Mouse (Mus musculus) gastrocnemius, adult 2 months (tissue): Measurements from ENCODE around the gene Zfp57. TPM values are rescaled to one million over a fixed set of nuclear protein-coding genes. Genes with fewer than 3 reads are reported as not detected.
A peak's percentile ranks its signal among the peaks of the same experiment; 100 is the strongest.
"Not testable (repeated sequence)": the region's sequence is repeated elsewhere in the genome, so short reads cannot be mapped to it uniquely, and the experiment has no call there.

Experiments
- DNase-seq: peaks from one replicate; pipeline ENCODE4 v3.0.0; 2022
- H3K27ac ChIP-seq: fragments of 200-600 bp; 2 replicates; pipeline ENCODE4 v1.8.1; 2022; ENCODE audit warnings: mild to moderate bottlenecking
- H3K4me3 ChIP-seq: fragments of 200-600 bp; 2 replicates; pipeline ENCODE4 v1.8.1; 2022; ENCODE audit warnings: mild to moderate bottlenecking, moderate library complexity
- CTCF ChIP-seq: fragments of 200-600 bp; IDR thresholded peaks from 2 replicates; pipeline ENCODE4 v1.8.1; 2022; ENCODE audit warnings: antibody characterized with exemption, mild to moderate bottlenecking, moderate library complexity
- intact Hi-C: fragments of 180-260 bp; cut with DNase I; formaldehyde crosslinking; loops from one replicate; pipeline ENCODE4 v1.15.1; 2025
- total RNA-seq, 2 experiments: library from RNA; stranded (reverse); gene quantifications; 2 replicates each; pipeline ENCODE4 v1.2.3; 2021

The Zfp57 gene
- total RNA-seq, 2 experiments from 2014 or later: 0.23 to 1.3 TPM

GRCm38 (mm10) chr17:36981845-36982244, 19.1 kb upstream of the Zfp57 start:
- H3K27ac ChIP-seq: peak overlapping the region; percentile 86
- no peak for TF ChIP-seq CTCF
- peak overlapping the region; percentile 65 for H3K4me3 ChIP-seq
- intact Hi-C loops: no loop called here
- DNase-seq: no peak

DNA sequence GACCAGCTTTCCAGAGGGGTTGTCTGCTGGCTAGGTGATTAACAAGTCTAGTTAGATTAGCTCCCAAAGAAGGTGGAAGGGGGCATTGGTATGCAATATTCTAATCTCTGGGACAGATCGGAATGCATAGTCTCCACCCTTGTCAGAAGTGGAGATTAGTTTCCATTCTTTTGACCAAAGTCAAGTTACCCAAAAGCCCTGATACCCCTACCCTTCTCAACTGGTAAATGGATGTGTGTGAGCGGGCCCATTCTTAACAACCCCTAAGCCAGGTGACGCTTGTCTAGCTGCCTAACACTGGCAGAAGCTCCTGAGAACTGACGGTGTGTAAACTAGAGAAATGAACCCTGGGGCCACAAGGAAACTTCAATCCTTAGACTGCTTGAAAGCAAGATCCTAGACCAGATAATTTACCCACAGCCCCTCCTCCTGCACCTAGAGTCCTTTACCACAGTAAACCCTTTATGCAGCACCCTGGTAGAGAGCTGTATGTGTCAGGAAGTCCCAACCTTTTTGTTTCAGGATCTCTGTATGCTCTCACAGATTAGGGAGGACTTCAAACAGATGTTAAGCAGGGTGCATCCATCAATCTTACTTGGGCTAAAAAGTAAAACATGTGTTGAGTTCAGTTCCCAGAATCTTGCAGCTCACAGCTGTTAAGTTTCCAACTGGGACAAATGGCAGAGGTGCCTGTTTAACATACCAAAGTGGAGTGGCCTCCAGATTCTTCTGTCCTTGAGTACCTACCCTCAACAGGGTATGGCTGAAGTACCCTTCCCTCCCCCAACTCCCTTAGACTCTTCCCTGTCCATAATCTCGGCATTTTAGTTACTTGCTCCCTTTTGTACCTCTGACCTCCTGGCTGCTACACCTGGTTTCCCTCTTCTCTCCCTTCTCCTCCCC, 18.5 kb upstream of the Zfp57 start:
- no peak for DNase-seq
- intact Hi-C loops: no loop called here
- peak overlapping the region; percentile 86; the same call in 1 of the 2 replicates for H3K27ac ChIP-seq
- H3K4me3 ChIP-seq: no peak overlapping the region
- no peak for TF ChIP-seq CTCF

DNA sequence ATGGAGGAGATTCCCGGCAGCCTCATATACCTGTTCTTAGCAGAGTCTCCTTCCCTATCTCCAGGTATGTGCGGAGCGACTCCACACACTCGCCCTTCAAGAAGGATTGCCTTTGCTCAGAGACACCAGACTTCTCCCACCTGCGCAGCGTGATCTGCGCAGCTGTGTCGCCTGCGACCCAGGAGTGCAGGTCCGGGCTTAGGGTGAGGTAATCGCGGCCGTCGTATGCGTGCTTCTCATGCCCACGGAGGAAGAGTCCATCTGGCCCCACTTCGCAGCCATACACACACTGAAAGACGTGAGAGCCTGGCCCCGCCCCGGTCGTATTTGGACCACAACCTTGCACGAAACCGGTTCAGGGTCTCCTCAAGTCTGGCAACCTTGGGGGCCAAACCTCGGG, 12.5 kb upstream of the Zfp57 start:
- no peak for DNase-seq
- intact Hi-C loops: no loop called here
- Histone ChIP-seq H3K27ac (no peak overlapping the region), H3K4me3 (no peak overlapping the region)
- TF ChIP-seq CTCF: no peak

DNA sequence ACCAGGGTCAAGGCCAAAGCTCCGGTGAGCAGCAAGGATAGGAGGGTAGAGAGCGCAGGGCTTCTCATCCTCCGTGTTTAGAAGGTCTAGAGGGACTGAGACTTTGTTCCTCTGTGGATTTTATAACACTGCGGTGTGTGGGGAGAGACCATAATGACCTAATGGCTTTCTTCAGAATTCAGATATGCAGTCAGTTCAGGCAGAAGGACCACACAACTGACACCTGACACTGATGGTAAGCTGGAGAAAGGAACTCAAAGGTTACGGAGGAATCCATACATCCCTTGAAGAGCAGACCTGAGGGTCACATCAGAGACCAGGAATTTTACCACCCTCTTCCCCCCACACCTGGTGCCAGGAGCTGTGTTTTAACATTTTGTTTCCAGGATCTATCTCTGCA, 11.5 kb upstream of the Zfp57 start, which contains the start of gene H2-M5:
TSS of gene H2-M5 (minus strand) at position 101 of the 400 bp plus-strand sequence.
- H3K4me3 ChIP-seq: no peak within 1 kb of the TSS
- H3K27ac ChIP-seq: no peak within 1 kb of the TSS
- DNase-seq: no peak
- TF ChIP-seq CTCF: no peak
- intact Hi-C loops: no loop called here

GRCm38 (mm10) chr17:36990630-36991029, 10.3 kb upstream of the Zfp57 start:
- intact Hi-C loops, DNase-seq, H3K27ac ChIP-seq, H3K4me3 ChIP-seq: not testable (repeated sequence)

DNA sequence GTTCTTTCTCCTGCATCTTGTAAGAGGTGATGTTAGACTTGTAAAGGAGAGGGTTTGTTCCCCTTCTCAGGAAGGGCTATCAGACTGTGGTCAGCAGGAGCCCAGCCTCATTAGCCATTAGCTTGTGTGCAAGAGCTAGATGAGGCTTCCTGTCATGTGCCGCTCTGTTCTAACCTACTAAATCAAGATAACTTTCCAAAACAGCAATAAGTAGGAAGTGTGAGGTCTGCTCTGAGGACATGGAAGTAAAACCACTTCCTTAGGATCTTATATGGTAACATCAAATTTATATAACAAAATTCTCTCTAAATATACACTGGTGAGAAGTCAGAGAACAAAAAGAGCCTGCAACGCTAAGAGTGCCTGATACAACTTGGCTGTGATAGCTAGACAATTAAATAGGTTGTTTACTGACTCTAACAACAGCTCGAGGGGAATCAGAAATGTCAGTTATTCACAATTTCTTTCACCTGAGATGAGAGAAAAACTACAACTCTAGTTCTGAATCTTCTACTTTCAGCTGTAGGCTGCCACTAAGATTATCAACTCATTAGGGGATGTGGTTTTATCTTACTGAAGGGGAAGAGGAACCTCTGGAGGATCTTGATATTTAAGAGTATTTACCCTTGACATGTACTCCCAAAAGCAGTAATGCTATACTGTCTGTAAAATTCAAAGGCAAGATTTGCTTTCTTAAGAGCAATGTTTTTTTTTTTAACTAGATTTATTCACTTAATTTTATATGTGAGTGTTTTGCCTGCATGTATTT, 8.4 kb upstream of the Zfp57 start:
- DNase-seq: no peak
- no peak overlapping the region for H3K4me3 ChIP-seq
- no peak for TF ChIP-seq CTCF
- H3K27ac ChIP-seq: no peak overlapping the region
- intact Hi-C loops: no loop called here

GRCm38 (mm10) chr17:36993770-36994325, 7.1 kb upstream of the Zfp57 start:
- H3K4me3 ChIP-seq: no peak overlapping the region
- intact Hi-C loops: no loop called here
- no peak for TF ChIP-seq CTCF
- no peak overlapping the region for H3K27ac ChIP-seq
- no peak for DNase-seq

GRCm38 (mm10) chr17:36994528-36994927, 6.4 kb upstream of the Zfp57 start:
- no peak overlapping the region for H3K27ac ChIP-seq
- no peak overlapping the region for H3K4me3 ChIP-seq
- no peak for TF ChIP-seq CTCF
- intact Hi-C loops: no loop called here
- DNase-seq: no peak

DNA sequence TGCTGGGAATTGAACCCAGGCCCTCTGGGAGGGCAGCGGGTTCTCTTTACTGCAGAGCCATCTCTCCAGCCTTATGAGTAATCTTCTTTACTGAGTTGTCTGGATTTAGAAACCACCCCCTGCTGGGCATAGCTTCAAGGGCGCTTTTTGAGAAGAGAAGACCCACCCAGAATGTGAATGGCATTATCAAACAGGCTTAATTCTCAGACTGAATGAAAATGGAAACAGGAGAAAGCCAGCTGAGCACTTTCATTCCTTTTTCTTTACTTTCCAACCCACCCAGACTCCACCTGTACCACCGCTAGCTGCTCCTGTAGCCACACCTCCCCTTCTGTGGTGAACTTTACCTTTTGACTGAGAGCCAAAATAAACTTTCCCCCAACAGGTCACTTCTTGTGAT, 5.5 kb upstream of the Zfp57 start:
- no peak for TF ChIP-seq CTCF
- no peak for DNase-seq
- intact Hi-C loops: no loop called here

DNA sequence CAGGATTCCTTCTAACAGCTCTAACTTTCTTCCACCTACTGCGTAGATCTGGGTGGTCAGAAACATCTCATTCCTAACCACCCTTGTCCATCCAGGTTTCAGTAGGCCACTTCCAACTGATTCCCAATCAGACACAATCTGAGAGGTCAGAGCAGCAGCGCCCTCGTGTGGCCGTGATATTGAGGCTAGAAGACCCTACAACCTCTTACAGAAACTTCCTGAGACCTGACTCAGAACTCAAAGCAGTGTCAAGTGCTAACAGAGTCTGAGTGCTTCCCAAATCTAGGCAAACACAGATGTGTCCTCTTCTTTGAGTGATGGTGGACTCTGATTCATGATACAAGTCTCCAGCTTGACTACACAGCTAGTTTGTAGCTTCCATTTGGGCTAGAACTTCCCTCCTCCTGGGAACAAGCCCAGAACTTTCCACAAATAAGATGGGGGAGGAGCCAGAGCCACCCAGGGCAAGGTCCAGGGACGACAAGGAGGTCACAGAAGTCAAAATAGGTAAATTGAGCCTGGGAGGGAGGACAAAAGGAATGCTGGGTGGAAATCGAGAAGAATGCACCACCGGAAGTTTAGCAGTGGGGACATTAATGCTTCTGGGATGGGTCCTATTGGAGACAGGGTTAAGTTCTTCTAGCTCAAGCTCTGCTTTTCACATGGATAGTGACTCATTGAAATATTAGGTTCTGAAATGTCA, 3.8 kb upstream of the Zfp57 start:
- intact Hi-C loops: loop anchor here (1.0 to 2.0 kb wide), 2 partner anchors 50 to 82 kb away; no protein-coding TSS in a partner anchor
- Histone ChIP-seq H3K27ac (no peak overlapping the region), H3K4me3 (no peak overlapping the region)
- peak; percentile 82 for DNase-seq
- peak; percentile 87 for TF ChIP-seq CTCF

More for the DNA sequence above, 5.5 kb upstream of the Zfp57 start:
- Histone ChIP-seq H3K4me3 (no peak overlapping the region), H3K27ac (no peak overlapping the region)

- intact Hi-C loops: no loop called here
- TF ChIP-seq CTCF: no peak
- Histone ChIP-seq H3K27ac (no peak overlapping the region), H3K4me3 (no peak overlapping the region)
- no peak for DNase-seq
Observed at GRCm38 (mm10) chr17:36998477-36998876, 2.5 kb upstream of the Zfp57 start.
